Mouse (Mus musculus): Measurements from ENCODE around the gene Gon7.

The Gon7 gene

DNA sequence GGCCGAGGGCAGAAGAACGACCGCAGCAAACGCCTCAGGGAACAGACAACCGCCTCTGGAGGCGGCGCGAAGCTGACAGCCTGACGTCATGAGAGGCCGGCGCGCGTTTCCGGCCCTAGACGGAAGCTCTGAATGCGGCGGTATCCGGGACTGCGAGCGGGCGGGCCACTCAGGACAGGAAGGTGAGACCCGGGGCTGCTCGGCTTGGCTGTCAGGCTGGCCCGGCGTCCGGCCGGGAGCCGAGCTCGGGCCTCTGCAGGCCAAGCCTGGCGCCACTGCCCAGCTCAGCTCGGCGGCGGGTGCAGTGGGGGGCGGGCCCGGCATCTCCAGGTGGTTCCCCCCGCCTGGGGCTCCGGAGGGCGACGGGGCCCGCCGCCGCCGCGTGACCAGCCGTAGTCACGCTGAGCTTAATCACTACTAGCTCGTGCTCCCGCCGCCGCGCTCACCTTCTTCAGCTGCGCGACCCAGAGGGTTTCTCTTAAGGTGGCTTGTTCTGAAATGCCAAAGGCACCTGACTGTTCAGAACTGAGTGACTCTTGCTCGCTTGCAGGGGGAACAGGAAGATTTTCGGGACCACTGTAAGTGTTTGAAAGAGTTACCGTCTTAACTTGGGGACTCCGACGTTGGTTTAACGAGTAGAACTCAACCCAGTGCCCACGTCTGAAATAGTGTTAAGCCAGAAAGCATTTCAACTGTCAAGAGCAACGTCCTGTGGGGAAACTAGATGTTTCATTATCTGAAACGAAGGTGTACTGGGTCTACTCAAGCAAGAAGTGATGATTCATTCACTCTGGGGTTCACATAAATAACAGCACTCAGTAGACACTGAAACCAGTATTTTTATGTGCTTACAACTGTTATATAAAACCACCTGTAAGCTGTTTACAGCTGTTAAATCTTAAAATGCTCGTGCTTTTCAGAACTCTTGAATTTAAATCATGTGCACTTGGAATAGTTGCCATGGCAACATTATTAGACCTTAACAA is 13.7 kb downstream of the Gon7 start, which contains the start of the genes Moap1 and Tmem251:
Moap1 (minus strand) TSS at position 73 of the 986 bp plus-strand sequence.
Tmem251 (plus strand) TSS at position 174 of the 986 bp plus-strand sequence.
- in situ Hi-C loops (cut with MboI; ENCODE audit: unreplicated experiment in 2 of 2) = loop anchor here (5.0 to 10.0 kb wide), 5 partner anchors 318 to 751 kb away; no protein-coding TSS in a partner anchor

DNA sequence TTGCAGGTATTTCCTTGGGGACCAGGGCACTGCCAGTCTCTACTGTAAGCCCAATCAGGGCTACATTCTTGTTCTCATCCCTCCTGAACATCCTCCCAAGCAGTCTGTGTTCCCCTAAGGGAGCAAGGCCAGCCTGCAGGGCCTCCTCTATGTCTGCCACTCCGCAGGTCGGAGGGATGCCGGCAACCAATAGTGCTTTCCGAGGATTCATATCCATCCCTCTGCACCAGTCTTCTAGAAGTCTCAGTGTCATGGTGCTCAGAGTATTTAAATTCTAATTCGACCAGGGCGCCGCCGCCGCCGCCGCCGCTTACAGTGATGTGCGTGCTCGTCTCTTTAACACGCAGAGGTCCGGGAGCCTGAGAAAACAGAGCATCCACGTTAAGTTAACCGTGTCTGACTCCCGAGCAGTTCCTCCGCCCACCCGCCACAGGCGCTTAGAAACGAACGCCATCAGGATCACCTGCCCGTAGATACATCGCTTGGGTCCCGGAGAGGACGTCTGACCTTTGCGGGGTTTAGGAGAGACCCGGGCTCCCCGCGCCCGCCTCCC is 14.5 kb downstream of the Gon7 start:
- in situ Hi-C loops (cut with MboI; ENCODE audit: unreplicated experiment in 2 of 2) = loop anchor here (5.0 to 10.0 kb wide), 5 partner anchors 319 to 752 kb away; no protein-coding TSS in a partner anchor

DNA sequence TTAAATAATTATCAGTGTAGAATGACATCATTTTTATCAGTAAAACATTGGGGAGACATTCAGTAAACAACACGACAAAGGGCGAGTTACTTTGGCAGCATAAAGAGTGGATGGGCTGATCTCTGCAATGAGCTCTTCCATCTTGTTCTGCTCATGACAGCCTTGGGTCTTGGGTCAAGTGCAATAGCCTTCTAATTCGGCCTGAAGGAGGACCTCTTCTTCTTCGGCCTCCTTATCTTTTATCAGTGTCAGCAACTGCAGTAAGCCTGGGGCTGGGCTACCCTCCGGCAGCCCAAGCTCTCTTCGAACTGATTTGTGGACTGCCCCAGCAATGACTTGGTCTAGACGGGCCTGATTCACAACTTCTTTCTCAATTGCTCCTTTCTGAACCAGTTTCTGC is 15.5 kb downstream of the Gon7 start:
- in situ Hi-C loops (cut with MboI; ENCODE audit: unreplicated experiment in 2 of 2) = loop anchor here (5.0 to 10.0 kb wide), 5 partner anchors 320 to 753 kb away; no protein-coding TSS in a partner anchor

DNA sequence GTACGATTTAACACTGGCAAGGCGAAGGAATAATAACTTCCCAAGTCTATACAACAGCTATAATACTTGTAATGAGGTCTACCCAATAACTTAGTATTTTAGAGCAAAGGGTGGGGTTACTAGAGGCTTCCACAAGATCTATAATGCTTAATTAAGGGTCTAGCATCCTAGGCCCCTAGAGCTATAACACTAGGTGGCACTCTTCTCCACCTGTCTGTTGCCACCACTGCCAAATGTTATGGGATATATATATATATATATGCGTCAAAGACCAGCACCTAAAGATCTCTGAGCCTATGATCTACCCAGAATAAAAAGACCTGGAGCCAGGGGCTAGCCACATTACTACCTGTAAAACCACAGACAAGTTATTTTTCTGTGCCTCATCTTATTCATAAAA is 17.3 kb downstream of the Gon7 start:
- in situ Hi-C loops (cut with MboI; ENCODE audit: unreplicated experiment in 2 of 2) = loop anchor here (5.0 to 10.0 kb wide), 5 partner anchors 322 to 755 kb away; no protein-coding TSS in a partner anchor

DNA sequence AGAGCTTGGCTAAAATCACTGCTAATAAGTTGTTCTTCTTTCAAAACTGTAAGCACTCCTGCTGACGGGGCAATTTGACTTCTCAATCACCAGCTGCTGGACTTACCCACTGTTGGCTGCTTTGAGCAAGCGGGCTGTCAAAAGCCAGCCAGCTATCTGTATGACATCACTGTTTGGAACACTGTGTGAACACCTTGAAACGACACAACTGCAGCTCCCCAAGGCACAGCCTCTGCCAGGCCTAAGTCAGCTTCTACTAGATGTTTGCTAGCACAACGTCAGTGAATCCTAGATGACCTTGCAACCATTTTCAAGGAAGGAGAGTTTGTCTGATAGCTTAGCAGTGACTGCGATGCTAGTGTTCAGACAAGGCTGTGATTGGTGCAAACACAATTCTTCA is 18.5 kb downstream of the Gon7 start:
- in situ Hi-C loops (cut with MboI; ENCODE audit: unreplicated experiment in 2 of 2) = no loop called here

DNA sequence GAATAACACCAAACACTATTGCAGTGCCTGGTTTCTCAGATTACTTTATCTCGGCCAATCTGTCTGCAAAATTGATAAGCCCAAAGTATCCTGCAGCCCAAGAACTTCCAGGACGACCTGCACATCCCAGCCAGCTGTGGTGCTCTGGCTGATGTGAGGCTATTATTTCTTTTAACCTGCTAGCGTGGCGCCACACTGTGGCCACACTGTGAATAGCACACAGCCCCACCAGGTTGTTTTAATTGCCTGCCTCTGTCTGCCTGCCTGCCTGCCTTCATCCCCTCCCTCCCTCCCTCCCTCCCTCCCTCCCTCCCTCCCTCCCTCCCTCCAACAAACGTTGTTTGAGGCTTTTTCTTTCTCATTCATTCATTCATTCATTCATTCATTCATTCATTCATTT is 24.2 kb downstream of the Gon7 start:
- in situ Hi-C loops (cut with MboI; ENCODE audit: unreplicated experiment in 2 of 2) = no loop called here

DNA sequence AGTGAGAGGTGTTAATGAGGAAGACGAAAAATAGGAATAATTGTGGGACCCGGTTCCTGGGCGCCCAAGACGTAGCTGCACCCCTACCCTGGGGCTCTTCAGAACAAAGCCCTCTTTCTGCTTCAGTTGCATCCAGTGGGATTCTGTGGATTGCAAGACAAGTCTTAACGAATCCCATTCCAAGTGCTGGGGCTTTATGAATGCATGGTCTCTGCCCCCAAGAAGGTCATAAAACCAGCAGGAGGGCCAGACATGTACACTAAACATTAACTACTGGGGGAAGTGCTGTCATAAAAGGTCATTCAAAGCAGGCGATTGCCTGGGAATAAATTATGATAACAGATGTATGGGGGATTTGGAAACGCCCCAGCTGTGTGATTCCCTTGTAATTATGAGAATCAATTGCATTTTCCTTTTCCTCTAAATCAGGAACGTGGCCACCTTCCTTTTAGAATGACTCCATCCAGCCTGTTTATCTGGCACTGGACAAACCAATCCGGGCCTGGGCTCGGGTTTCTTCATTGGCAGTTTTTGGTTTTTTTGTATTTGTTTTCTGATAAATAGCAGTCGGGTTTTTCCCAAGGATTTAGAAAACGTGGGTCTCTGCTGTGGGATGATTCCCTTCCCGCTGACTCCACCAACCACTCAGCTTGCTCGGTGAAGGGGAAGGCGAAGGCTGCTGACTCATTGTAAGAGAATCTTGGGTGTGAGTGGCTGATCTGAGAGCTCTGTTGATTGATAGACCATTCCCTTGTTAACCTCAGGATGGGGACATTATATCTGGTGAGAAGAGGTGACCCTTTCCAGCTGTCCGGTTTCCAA is 26.6 kb downstream of the Gon7 start:
- in situ Hi-C loops (cut with MboI; ENCODE audit: unreplicated experiment in 2 of 2) = no loop called here

DNA sequence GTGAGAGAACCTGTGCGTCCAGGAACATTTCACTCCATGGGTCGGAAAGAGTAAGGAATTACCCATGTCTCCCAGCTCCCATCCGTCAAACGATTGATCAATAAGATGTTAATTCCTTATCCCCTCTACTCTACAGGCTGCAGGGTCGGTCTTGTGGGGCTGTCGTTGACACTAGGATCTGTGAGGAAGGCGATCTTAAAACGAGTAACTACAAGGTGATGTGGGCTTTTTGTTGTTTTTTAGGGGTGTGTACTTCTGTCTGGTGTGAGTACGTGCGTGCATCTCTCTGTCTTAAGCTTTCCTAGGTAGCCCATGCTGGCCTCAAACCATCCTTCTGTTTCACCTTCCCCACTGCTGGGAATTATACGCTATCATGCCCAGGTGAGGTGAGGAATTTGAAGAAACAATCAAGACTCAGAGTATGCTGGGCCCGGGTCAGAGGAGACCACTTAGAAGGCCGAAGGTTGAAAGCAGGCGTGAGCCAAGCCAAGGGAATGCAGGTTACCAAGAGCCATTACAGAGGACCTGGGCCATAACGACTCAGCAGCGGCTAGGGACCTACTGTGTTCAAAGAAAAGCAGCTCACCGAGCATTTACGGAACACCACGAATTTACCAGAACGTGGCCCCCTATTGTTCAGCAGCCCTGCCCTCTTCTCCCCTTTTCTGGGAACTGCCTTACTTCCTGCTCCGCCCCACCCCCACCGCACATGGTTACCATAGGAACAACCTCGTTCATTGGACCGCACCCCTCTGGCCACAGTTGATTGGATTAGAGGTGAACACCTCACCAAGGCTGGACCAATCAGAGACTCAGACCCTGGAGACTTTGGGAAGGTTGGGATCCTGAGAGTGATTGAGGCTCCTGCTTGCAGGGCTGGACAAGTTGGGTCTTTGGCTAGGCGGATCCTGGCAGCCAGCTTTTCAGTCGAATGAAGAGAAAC is 27.5 kb downstream of the Gon7 start:
- in situ Hi-C loops (cut with MboI; ENCODE audit: unreplicated experiment in 2 of 2) = loop anchor here (5.0 to 10.0 kb wide), 2 partner anchors 208 to 335 kb away; no protein-coding TSS in a partner anchor

DNA sequence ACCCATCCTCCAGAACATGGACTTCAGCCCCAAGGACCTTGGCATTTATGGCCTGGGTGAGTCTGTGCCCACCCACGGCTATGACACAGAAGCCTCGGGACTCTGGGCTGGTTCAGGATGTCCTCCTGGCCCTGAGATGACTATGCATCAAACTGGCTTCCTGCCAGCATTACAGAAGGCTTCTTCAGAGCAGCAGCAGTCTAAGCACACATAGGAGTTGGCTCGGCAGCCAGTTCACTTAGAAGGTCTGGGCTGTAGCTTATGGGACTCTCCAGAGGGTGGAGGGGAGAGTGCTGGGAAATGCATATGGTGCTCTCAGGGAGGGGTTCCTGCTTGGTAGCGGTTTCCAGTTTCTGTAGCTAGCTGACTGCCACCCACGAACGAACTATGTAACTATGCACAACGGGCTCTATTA is 31.8 kb downstream of the Gon7 start:
- in situ Hi-C loops (cut with MboI; ENCODE audit: unreplicated experiment in 2 of 2) = loop anchor here (5.0 to 10.0 kb wide), 2 partner anchors 203 to 331 kb away; no protein-coding TSS in a partner anchor

DNA sequence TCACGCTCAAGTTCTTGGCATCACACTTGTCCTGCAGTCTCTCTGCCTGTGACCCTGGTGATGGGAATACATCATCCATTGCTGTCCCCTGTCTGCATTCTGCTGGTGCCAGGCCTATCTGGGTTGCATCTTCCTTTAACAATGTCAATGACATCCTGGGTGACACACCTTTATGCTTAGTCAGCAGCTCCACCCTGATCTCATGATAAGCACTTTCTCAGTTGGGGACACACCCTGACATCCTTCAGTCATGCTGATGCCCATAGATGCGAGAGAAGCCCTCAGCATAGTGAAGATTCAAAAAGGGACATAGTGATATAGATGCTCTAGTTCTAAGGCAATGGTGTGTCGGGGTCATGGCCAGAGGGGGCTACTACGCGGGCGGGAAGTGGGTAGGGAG is 32.5 kb downstream of the Gon7 start:
- in situ Hi-C loops (cut with MboI; ENCODE audit: unreplicated experiment in 2 of 2) = loop anchor here (5.0 to 10.0 kb wide), 2 partner anchors 203 to 330 kb away; no protein-coding TSS in a partner anchor

DNA sequence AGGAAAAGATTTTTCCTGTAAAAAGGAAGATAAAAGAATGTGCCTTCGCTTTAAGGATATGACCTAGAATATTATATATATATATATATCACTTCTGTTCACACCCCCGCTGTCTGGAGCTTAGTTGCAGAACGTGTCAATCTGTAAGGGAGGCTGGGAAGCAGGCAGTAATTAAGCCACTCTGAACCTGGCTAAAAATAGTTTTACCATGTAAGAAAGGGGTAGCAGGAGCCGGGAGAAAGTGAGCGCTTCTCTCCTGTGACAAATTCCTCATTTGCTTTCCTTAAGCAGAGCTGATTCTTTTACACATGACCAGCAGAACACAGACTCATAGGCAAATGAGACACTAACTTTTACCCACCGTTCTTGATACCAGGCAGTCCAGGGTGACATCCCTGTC is 33.7 kb downstream of the Gon7 start:
- in situ Hi-C loops (cut with MboI; ENCODE audit: unreplicated experiment in 2 of 2) = loop anchor here in 1 of 2 experiments (5.0 to 10.0 kb wide), 2 partner anchors 197 to 329 kb away; no protein-coding TSS in a partner anchor

DNA sequence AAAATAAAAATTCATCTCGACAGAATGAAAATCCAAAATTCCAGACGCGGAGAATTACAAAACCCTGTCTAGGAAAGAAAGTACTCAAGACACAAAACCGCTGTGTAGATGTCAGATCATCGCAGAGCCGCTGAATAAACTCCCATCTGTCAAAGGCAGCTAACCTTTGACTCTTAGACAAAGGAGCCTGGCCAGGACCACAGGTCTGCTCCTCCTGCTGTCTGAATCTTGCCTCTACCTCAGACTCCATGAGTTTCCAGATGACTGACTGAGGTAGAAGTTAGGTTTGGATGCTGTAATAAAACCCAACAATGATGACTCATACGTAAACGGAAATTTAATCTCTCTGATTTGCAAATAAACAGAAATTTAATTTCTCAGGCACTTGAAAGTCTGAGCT is 34.6 kb downstream of the Gon7 start:
- in situ Hi-C loops (cut with MboI; ENCODE audit: unreplicated experiment in 2 of 2) = loop anchor here in 1 of 2 experiments (5.0 to 10.0 kb wide), 2 partner anchors 196 to 328 kb away; no protein-coding TSS in a partner anchor

DNA sequence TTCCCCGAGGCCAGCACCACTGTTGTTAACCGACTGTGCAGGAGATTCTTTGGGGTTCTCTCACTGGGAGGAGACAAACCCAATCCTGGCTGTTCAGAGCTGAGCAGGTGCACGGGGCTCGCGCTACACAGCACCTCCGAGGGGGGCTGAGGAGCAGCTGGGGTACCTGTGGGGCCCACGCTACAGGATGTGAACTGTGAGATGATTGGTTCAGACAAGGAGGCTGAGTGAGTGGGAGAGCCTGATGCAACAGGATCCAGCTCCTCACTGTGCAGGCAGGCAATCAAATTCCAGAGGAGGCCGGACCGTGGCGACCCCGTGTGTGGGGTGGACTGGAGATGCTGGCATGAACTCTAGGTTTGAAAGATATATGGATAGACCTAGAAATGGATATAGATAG is 35.2 kb downstream of the Gon7 start:
- in situ Hi-C loops (cut with MboI; ENCODE audit: unreplicated experiment in 2 of 2) = loop anchor here in 1 of 2 experiments (5.0 to 10.0 kb wide), 2 partner anchors 195 to 328 kb away; no protein-coding TSS in a partner anchor

DNA sequence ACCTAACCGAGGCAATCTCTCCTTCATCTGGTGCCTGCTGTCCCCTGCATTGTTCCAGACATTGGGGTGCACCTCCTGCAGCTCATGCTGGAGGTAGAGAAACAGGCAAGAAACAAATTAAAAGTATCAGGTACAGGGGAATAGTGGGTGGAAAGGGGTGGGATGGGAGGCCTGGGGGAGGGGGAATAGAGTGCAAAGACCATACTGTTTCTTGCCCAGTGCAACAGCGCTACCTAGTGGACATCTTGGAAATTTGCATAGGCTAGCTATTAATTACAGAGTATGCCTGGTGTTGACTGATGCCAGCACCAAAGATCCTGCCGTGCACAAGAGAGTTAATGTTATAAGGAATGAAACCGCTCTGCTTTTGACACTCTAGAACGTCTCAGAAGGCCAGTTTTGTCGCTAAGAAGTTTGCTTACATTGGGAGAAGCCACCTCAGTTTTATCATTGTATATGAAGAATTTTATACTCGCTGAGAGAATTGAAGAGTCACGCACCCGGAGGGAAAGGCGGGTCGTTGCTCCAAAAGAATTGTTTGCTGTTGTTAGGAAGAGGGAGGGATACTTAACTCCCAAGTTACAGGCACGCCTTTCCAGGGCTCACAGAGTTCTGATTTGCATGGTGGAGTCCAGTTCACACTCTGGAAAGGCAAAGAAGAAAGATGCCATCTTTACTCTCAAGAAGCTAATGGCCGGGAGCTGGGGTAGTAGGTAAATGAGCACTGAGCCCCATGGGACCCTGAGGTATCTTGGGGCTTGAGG is 37.9 kb downstream of the Gon7 start:
- in situ Hi-C loops (cut with MboI; ENCODE audit: unreplicated experiment in 2 of 2) = loop anchor here in 1 of 2 experiments (5.0 to 10.0 kb wide), 2 partner anchors 192 to 325 kb away; no protein-coding TSS in a partner anchor

DNA sequence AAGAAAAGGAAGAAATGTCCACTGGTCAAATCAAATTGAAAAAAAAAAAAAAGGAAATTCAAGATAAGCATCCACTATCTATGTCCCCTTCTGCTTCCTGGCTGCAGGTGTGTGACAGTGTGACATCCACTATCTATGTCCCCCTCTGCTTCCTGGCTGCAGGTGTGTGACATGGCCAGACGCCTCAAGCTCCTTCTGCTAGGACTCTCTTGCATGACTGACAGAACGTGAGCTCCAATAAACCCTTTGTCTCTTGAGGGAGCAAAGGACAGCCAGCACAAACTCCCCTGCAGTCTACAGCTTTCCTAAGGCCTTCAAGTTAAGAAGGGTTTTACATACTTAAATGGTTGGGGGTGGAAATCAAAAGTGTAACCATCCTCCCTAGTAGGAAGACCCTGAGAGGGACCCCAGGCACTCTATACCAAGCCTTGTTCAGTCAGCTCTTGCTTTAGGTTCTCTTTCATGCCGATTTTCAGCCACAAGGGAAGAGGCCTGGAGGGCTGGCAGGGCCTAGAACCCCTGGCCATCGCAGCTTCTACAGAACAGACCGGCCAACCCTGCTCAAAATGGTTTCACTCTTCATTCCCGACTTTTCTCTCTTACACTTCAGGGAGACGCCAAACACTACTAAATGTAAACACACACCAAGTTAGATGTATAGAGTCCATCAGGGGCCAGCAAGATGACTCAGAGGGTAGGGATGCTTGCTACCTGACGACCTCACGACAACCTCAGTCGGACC is 42.8 kb downstream of the Gon7 start:
- in situ Hi-C loops (cut with MboI; ENCODE audit: unreplicated experiment in 2 of 2) = no loop called here

DNA sequence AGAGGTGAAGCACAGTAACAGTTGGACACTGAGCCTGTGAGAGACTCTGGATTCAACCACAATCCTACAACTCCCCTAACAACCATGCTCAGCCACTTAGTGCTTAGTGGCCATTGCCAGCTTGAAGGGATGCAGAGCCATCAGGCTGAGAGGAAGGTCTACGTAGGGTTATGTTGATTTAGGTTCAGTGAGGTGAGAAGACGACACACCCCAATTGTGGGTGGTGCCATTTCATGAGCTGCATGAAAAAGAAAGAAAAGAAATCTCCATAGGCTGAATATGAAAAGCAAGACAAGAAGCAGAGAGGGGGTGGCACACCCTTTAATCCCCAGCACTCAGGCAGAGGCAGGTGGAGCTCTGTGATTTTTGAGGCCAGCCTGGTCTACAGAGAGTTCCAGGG is 43.5 kb downstream of the Gon7 start:
- in situ Hi-C loops (cut with MboI; ENCODE audit: unreplicated experiment in 2 of 2) = no loop called here

DNA sequence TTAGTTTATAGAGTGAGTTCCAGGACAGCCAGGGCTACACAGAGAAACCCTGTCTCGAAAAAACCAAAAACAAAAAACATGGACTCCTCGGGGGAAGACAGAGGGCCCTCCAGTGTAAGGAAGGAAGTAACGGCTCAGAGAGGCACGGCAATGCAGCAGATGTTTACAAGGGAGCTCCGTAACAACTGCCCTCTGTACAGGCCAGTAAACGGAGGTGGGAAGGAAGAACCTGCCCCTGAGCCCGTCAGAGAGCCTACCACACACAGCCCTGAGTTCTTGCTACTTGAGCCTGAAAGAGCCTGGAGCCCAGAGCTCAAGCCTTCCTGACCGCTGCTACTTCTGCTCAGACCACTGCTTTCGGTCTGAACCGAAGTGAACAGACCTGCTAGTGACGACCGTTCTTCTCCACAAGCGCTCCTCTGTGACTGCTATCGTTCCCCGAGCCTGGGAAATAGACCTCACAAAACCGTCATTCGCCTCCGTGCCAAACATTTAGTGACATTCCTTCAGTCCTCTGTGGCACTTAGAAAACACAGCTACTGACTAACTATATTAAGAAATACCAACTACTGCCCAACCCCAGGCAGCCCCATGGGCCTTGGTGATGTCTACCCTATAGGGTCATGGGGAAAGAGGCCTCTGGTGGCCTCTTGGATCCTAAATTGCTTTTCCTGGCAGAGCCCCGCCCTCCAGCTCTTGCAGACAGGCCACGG is 44.3 kb downstream of the Gon7 start:
- in situ Hi-C loops (cut with MboI; ENCODE audit: unreplicated experiment in 2 of 2) = no loop called here

Data from v-Abl transformed pro-B cells (cell line).